Mouse (Mus musculus) hindbrain, embryonic 16.5 days (tissue): ENCODE measurements around the gene Wsb1. TPM values are rescaled to one million over a fixed set of nuclear protein-coding genes. Genes with fewer than 3 reads are reported as not detected.
"Not testable (repeated sequence)": the region's sequence is repeated elsewhere in the genome, so short reads cannot be mapped to it uniquely, and the experiment has no call there.

ENCODE experiments used
- ATAC-seq: fragments of 200-750 bp; cut with Nextera tagmentation; 2 replicates; pipeline ENCODE4 v1.8.0; 2017; ENCODE audit warnings: moderate TSS enrichment, moderate library complexity
- H3K27ac ChIP-seq: fragments of 300-500 bp; sonication (generic); 2 replicates; pipeline ENCODE4 v1.5.1; 2014; ENCODE audit warnings: low read depth, mild to moderate bottlenecking, control low read depth, low read length, moderate library complexity
- H3K27me3 ChIP-seq: fragments of 300-500 bp; sonication (generic); replicated peaks from 2 replicates; pipeline ENCODE4 v1.6.1; 2014; ENCODE audit warnings: low read length; ENCODE audit not compliant: control insufficient read depth, insufficient read depth
- H3K36me3 ChIP-seq: fragments of 300-500 bp; sonication (generic); 2 replicates; pipeline ENCODE4 v1.6.1; 2014; ENCODE audit warnings: mild to moderate bottlenecking, low read length, moderate library complexity, mixed read lengths; ENCODE audit not compliant: control insufficient read depth, insufficient read depth
- H3K4me1 ChIP-seq: fragments of 300-500 bp; sonication (generic); 2 replicates; pipeline ENCODE4 v1.6.1; 2014; ENCODE audit warnings: low read depth, low read length; ENCODE audit not compliant: control insufficient read depth, insufficient read depth
- H3K4me2 ChIP-seq: fragments of 300-500 bp; sonication (generic); 2 replicates; pipeline ENCODE4 v1.6.1; 2014; ENCODE audit warnings: mild to moderate bottlenecking, low read length, control low read depth, moderate library complexity
- H3K4me3 ChIP-seq: fragments of 300-500 bp; sonication (generic); 2 replicates; pipeline ENCODE4 v1.5.1; 2014; ENCODE audit warnings: mild to moderate bottlenecking, low read length, control low read depth, moderate library complexity
- H3K9ac ChIP-seq: fragments of 300-500 bp; sonication (generic); 2 replicates; pipeline ENCODE4 v1.6.1; 2014; ENCODE audit warnings: low read depth, mild to moderate bottlenecking, control low read depth, low read length, moderate library complexity
- H3K9me3 ChIP-seq: fragments of 300-500 bp; sonication (generic); 2 replicates; pipeline ENCODE4 v1.6.1; 2014; ENCODE audit warnings: mild to moderate bottlenecking, low read length, moderate library complexity; ENCODE audit not compliant: control insufficient read depth
- WGBS: fragments of 180-500 bp; shearing (Covaris S2); extraction: QIAGEN DNeasy Blood & Tissue Kit; methylation state at CpG from one replicate; pipeline ENCODE4 v1.1.7; 2014; 5-methylcytosine and 5-hydroxymethylcytosine counted together
- polyA plus RNA-seq: library from polyadenylated mRNA; unstranded; fragments of >200 nt; fragmentation: Nextera tagmentation; extraction: Ambion mirVana; gene quantifications from 2 replicates; pipeline ENCODE4 v1.2.1, GENCODE M21; 2015

Wsb1 gene
- polyA plus RNA-seq, 1 experiment from 2014 or later, result 380 TPM

DNA sequence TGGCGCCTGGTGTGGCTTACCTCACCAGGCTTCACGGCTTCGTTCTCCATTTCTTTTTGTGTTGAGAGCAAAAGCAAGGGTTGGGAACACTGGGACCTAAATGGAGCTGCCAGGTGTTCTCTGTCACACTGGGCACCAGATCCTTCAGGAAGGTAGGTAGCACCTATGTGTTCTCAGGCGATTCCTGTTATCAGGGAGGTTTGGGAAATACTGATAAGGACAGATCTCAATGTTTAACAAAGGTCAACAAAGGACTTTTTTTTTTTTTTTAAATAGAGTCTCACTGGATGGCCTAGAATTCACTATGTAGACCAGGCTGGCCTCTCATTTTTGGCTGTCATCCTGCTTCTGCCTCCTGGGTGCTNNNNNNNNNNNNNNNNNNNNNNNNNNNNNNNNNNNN is 19.3 kb upstream of the Wsb1 start:
- no peak for ATAC-seq
- Histone ChIP-seq H3K9me3 (no peaks in the 10 kb centered on the region), H3K4me1 (no peaks in the 10 kb centered on the region), H3K9ac (no peak overlapping the region), H3K27ac (no peak overlapping the region), H3K4me2 (no peak overlapping the region), H3K36me3 (no peaks in the 10 kb centered on the region), H3K4me3 (no peak overlapping the region), H3K27me3 (no peaks in the 10 kb centered on the region)
- 84% methylated on average over 4 of the region's 4 CpGs for WGBS

DNA sequence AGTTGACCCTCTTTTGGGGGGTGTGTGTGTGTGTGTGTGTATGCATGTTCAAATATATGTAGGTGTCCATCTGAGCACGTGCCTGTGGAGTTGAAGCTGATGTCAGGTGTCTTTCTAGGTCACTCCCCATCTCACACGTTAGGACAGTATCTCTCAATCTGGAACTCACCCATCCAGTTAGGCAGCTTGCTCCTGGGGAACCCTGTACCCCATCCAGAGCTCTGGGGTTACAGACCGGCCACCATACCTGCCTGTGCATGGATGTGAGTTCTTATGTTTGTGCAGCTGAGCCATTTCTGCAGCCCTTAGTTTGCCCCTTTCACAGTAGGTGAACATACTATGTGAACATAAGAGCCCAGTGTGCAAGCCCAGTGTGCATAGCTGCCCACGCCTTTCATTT is 18.6 kb upstream of the Wsb1 start:
- H3K27ac ChIP-seq, result no peak overlapping the region
- no peak for ATAC-seq
- no peaks in the 10 kb centered on the region for H3K4me1 ChIP-seq
- no peak overlapping the region for H3K9ac ChIP-seq
- 74% methylated on average over 4 of the region's 4 CpGs for WGBS
- no peaks in the 10 kb centered on the region for H3K36me3 ChIP-seq
- H3K27me3 ChIP-seq, result no peaks in the 10 kb centered on the region
- no peak overlapping the region for H3K4me3 ChIP-seq
- H3K9me3 ChIP-seq, result no peaks in the 10 kb centered on the region
- no peak overlapping the region for H3K4me2 ChIP-seq

DNA sequence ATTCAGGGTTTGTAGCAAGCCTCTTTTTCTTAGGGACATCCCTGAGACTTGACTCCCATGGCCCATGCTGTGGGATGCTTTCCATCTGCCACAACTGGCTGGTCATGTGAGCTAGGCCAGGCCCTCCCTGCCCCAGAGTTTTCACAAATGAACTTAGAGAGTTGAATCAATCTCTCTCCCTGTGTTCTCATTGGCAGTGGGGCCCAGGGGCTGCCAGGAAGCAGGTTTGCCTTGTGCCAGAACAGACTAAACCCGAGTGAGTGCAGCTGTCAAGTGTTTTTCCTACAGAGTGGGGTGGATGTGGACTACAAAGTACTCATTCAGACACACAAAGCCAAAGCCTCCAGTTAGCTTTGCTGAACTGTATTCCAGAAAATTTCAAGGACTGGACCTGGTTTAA is 12.7 kb upstream of the Wsb1 start:
- H3K27ac ChIP-seq, result no peak overlapping the region
- no peak overlapping the region for H3K9ac ChIP-seq
- no peak overlapping the region for H3K4me3 ChIP-seq
- ATAC-seq, result 0 out of 2 replicates have a peak, but pooled peaks have one; percentile 42
- no peaks in the 10 kb centered on the region for H3K27me3 ChIP-seq
- H3K4me1 ChIP-seq, result no peaks in the 10 kb centered on the region
- H3K36me3 ChIP-seq, result no peaks in the 10 kb centered on the region
- H3K4me2 ChIP-seq, result no peak overlapping the region
- no peaks in the 10 kb centered on the region for H3K9me3 ChIP-seq
- 24% methylated on average over 1 of the region's 1 CpGs for WGBS

DNA sequence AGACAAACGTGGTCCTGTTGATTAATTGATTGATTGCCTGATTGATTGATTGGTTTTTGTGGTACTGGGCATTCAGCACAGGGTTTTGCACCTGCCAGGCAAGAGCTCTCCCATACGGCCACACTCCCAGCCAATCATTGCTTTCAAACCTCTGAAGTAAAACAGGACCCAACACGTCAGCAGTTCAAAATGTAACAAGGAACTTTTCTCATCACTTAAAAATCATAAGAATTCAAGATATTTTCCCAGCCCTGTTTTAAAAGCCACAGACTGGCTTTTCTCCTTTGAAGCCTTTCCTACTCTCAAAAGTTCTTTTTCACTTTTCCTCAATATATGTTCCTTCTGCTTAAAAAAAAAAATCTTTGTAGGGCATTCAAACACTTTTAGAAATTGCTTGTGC is 9.9 kb upstream of the Wsb1 start:
- H3K4me3 ChIP-seq, result no peak overlapping the region
- H3K36me3 ChIP-seq, result no peaks in the 10 kb centered on the region
- 60% methylated on average over 3 of the region's 3 CpGs for WGBS
- H3K4me2 ChIP-seq, result no peak overlapping the region
- no peaks in the 10 kb centered on the region for H3K27me3 ChIP-seq
- H3K4me1 ChIP-seq, result no peaks in the 10 kb centered on the region
- H3K9me3 ChIP-seq, result no peaks in the 10 kb centered on the region
- ATAC-seq, result no peak
- H3K27ac ChIP-seq, result no peak overlapping the region
- no peak overlapping the region for H3K9ac ChIP-seq

DNA sequence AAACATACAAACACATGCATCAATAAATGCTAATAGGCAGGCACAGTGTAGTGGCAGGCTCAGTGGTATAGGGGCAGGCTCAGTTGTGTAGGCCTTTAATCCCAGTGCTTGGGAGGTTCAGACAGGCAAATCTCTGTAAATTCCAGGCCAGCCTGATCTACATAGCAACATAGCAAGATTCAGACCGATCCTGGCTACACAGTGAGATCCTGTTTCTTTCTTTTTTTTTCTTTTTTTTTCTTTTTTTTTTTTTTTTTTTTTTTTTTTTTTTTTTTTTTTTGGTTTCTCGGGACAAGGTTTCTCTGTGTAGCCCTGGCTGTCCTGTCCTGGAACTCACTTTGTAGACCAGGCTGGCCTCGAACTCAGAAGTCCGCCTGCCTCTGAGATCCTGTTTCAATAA is 5.7 kb upstream of the Wsb1 start:
- not testable (repeated sequence) for H3K4me1 ChIP-seq, ATAC-seq, H3K9me3 ChIP-seq

DNA sequence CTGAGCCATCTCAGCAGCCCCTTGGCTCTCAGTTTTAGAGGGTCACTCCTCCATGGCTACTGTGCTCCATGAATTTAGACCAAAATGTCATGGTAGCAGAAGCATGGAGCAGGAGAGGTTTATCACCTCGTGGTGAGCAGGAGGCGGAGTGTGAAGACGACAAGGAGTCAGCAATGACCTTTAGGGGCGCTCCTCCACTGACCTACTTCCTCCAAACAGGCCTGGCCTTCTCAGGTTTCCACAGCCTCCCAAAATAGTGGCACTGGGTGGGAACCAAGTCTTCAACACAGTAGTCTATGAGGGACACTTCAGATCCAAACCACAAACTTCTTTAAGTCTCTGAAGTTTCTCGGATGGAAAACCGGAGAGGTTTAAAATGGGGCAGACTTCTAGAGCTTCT is 4.3 kb upstream of the Wsb1 start:
- H3K27ac ChIP-seq, result no peak overlapping the region
- H3K4me3 ChIP-seq, result no peak overlapping the region
- H3K4me1 ChIP-seq, result no peaks in the 10 kb centered on the region; the same call in 1 of the 2 replicates
- no peaks in the 10 kb centered on the region for H3K9me3 ChIP-seq
- no peaks in the 10 kb centered on the region for H3K36me3 ChIP-seq
- no peak for ATAC-seq
- H3K4me2 ChIP-seq, result no peak overlapping the region
- 79% methylated on average over 6 of the region's 6 CpGs for WGBS
- no peaks in the 10 kb centered on the region for H3K27me3 ChIP-seq
- no peak overlapping the region for H3K9ac ChIP-seq

More for the DNA sequence above, 5.7 kb upstream of the Wsb1 start:
- H3K27me3 ChIP-seq, H3K4me2 ChIP-seq, H3K4me3 ChIP-seq, H3K9ac ChIP-seq, H3K27ac ChIP-seq, H3K36me3 ChIP-seq: not testable (repeated sequence)
- 89% methylated on average over 4 of the region's 4 CpGs for WGBS

DNA sequence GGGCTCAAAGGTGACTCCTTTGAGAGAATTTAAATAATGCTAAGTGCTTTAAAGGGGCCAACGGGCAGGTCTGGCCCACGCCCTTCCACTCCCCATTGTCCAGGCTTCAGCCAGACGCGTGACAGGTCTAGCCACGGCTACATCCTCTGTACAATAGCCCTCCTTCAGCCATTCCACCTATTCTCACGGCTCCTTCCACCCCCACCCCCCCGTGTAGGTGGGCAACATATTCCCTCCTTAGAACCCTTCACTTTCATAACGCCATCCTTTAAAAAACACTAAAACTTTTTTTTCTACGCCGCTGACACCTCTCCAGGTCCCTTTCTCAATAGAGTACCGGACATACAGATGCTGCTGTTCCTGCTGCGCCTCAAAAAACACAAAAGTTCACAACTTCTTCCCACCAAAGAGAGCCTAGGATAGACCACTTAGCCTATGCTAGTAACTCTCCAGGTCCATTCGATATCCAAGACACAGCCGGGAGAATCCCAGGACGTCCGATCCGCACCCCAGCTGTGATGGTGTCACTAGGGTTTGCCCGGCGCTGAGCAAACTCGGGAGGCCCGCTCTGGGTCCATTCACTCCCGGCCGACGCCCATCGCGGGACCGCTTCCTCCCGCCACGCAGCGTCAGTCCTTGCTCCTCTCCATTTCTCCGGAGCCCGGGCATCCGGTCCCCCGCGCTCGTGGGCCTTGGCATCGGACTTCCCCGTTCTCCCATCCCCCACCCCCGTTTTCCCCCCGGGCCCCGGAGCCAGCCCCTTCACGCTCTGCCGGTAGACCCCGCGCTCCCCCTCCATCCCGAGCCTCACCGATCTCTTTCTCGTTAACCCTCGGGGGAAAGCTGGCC is 705 bp downstream of the Wsb1 start:
- H3K4me3 ChIP-seq, result peak overlapping the region; percentile 92

DNA sequence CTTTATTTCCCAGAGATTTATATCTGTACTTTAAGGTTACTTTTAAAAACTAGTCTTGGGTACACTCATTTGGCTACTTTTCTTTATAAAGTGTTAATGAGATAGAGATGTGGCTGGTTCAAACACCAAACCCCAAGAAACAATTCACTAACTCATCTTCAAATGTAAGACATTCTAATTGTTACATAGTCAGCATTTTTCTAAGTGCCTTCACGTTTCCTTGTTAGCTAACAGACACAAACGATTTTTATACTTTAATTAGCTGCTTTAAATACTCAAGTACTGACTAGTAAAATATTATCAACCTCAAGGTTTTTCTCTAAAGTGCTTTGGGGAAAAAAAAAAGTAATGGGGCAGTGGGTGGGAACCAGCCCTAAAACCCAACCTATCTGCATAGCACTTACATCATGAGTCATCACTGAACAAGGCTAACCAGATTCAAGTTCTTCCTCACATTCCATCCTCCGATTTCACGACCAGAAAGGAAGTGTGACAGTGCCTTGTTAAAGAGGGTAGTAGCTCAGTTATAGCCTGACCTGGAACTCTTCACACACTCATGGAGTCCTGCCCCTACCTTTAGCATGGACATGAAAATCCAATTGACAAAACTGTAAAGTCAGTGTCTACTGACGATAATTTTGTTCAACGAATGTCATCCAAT is 1.5 kb downstream of the Wsb1 start:
- Histone ChIP-seq H3K4me2 (peak overlapping the region; percentile 60), H3K27me3 (no peaks in the 10 kb centered on the region), H3K4me1 (peaks cover 16% of the 10 kb centered on the region), H3K36me3 (peaks cover 5% of the 10 kb centered on the region; the same call in 1 of the 2 replicates), H3K9me3 (no peaks in the 10 kb centered on the region), H3K4me3 (peak overlapping the region; percentile 92), H3K9ac (peak overlapping the region; percentile 97), H3K27ac (no peak overlapping the region)
- no peak for ATAC-seq
- 16% methylated on average over 6 of the region's 6 CpGs for WGBS

More for the DNA sequence above, 705 bp downstream of the Wsb1 start:
- ATAC-seq, result peak; percentile 24
- Histone ChIP-seq H3K27ac (peak overlapping the region; percentile 98), H3K27me3 (no peaks in the 10 kb centered on the region), H3K36me3 (peaks cover 5% of the 10 kb centered on the region; the same call in 1 of the 2 replicates), H3K4me2 (peak overlapping the region; percentile 60), H3K9ac (peak overlapping the region; percentile 97), H3K9me3 (no peaks in the 10 kb centered on the region), H3K4me1 (peaks cover 16% of the 10 kb centered on the region)
- 1% methylated on average over 49 of the region's 49 CpGs for WGBS

DNA sequence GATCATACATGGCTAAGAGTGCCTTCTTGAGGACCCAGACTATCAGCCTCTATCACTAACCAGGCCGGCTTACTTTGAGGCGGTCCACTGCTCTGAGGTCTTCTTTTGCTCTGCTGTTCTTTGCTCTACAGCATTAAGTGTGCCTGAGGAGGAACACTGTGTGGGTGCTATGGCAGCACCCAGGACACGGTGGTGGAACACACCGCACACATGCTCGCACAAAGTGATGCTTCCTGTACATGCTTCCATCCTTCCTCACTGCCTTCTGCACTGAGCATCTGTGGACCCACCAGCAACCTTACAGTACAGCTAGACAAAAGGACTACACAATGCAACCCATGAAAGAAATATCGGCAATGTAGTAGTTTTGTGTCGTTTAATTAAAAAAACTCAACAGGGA is 15.4 kb downstream of the Wsb1 start:
- peaks cover 39% of the 10 kb centered on the region for H3K36me3 ChIP-seq
- ATAC-seq, result no peak
- H3K9me3 ChIP-seq, result no peaks in the 10 kb centered on the region
- no peaks in the 10 kb centered on the region for H3K4me1 ChIP-seq
- no peaks in the 10 kb centered on the region for H3K27me3 ChIP-seq
- H3K4me2 ChIP-seq, result no peak overlapping the region
- 96% methylated on average over 7 of the region's 7 CpGs for WGBS
- H3K27ac ChIP-seq, result no peak overlapping the region
- no peak overlapping the region for H3K4me3 ChIP-seq
- no peak overlapping the region for H3K9ac ChIP-seq
